Mouse (Mus musculus) myocyte (in vitro differentiated cells): Measurements from ENCODE around the gene Myom1.

Experiments used
- CEBPB ChIP-seq: IDR thresholded peaks from 2 replicates; pipeline ENCODE4 v1.6.1; 2011; ENCODE audit warnings: mild to moderate bottlenecking, moderate library complexity; ENCODE audit not compliant: poor library complexity, insufficient read depth, severe bottlenecking
- E2F4 ChIP-seq: IDR thresholded peaks from one replicate; pipeline ENCODE4 v1.6.1; 2011; ENCODE audit warnings: mild to moderate bottlenecking, control low read depth, moderate library complexity; ENCODE audit not compliant: insufficient read depth
- MAX ChIP-seq: IDR thresholded peaks from one replicate; pipeline ENCODE4 v1.6.1; 2011; ENCODE audit warnings: low read depth, mild to moderate bottlenecking, control low read depth
- MYOG ChIP-seq, 3 experiments: IDR thresholded peaks; one replicate each; pipeline ENCODE4 v1.6.1; 2011; ENCODE audit warnings: control low read depth in 2 of 3, low read depth in 2 of 3, mild to moderate bottlenecking in 2 of 3; ENCODE audit not compliant: insufficient read length in 2 of 3, control insufficient read depth in 1 of 3, insufficient read depth in 1 of 3
- POLR2A ChIP-seq: IDR thresholded peaks from one replicate; pipeline ENCODE4 v1.6.1; 2011; ENCODE audit warnings: low read depth, mild to moderate bottlenecking, control low read depth, moderate library complexity; ENCODE audit not compliant: insufficient read length
- POLR2AphosphoS2 ChIP-seq: IDR thresholded peaks from one replicate; pipeline ENCODE4 v1.6.1; 2011; ENCODE audit warnings: low read depth, control low read depth; ENCODE audit not compliant: insufficient read length
- REST ChIP-seq: IDR thresholded peaks from one replicate; pipeline ENCODE4 v1.6.1; 2011; ENCODE audit warnings: mild to moderate bottlenecking, control low read depth, moderate library complexity; ENCODE audit not compliant: insufficient read depth, insufficient read length
- SRF ChIP-seq: IDR thresholded peaks from one replicate; pipeline ENCODE4 v1.6.1; 2011; ENCODE audit warnings: low read depth; ENCODE audit not compliant: control insufficient read depth, insufficient read length
- TCF12 ChIP-seq: IDR thresholded peaks from one replicate; pipeline ENCODE4 v1.6.1; 2011; ENCODE audit warnings: mild to moderate bottlenecking, control low read depth; ENCODE audit not compliant: poor library complexity, insufficient read depth, severe bottlenecking
- USF1 ChIP-seq: IDR thresholded peaks from one replicate; pipeline ENCODE4 v1.6.1; 2011; ENCODE audit warnings: low read depth, mild to moderate bottlenecking, control low read depth, moderate library complexity

- no peak for TF ChIP-seq POLR2A
- no peak for TF ChIP-seq TCF12
- TF ChIP-seq USF1, result no peak
- TF ChIP-seq MYOG (IDR thresholded peaks at IDR 0.05; ENCODE audit: control insufficient read depth in 1 of 3, insufficient read depth in 1 of 3, insufficient read length in 2 of 3, low read depth in 2 of 3), result no peak
- TF ChIP-seq REST, result no peak
- TF ChIP-seq POLR2AphosphoS2, result no peak
- no peak for TF ChIP-seq E2F4
- TF ChIP-seq CEBPB, result no peak
- no peak for TF ChIP-seq MAX
- no peak for TF ChIP-seq SRF
These were observed 15.7 kb downstream of the Myom1 start for GRCm38 (mm10) chr17:71018151-71018550.
